Mouse (Mus musculus): ENCODE results near the gene Cit.

- TF ChIP-seq POLR2A (IDR thresholded peaks at IDR 0.05; ENCODE audit: insufficient read length, low read depth) (no peak), TCF12 (IDR thresholded peaks at IDR 0.05; ENCODE audit: insufficient read depth, poor library complexity, severe bottlenecking) (no peak), MYOG (IDR thresholded peaks at IDR 0.05; ENCODE audit: control insufficient read depth in 1 of 3, insufficient read depth in 1 of 3, insufficient read length in 2 of 3, low read depth in 2 of 3) (no peak), USF1 (IDR thresholded peaks at IDR 0.05; ENCODE audit: low read depth) (no peak), TCF3 (IDR thresholded peaks at IDR 0.05; ENCODE audit: insufficient read length, low read depth) (no peak), E2F4 (IDR thresholded peaks at IDR 0.05; ENCODE audit: insufficient read depth) (no peak), CEBPB (IDR thresholded peaks at IDR 0.05; ENCODE audit: insufficient read depth, poor library complexity, severe bottlenecking) (no peak), MAX (IDR thresholded peaks at IDR 0.05; ENCODE audit: low read depth) (no peak), POLR2AphosphoS2 (IDR thresholded peaks at IDR 0.05; ENCODE audit: insufficient read length, low read depth) (no peak), SRF (IDR thresholded peaks at IDR 0.05; ENCODE audit: control insufficient read depth, insufficient read length, low read depth) (no peak), MYOD1 (IDR thresholded peaks at IDR 0.05; ENCODE audit: control insufficient read depth in 1 of 3, insufficient read length in 2 of 3, low read depth in 2 of 3) (no peak)
These were observed 39.4 kb downstream of the Cit start for GRCm38 (mm10) chr5:115884429-115884828.

All from myocyte (in vitro differentiated cells).